Mouse (Mus musculus) lung, postnatal 0 days (tissue): ENCODE data around the gene Arhgef17.

Experiments
- CTCF ChIP-seq: IDR thresholded peaks from 2 replicates; pipeline ENCODE4 v1.5.1; 2016; ENCODE audit warnings: antibody characterized with exemption, mild to moderate bottlenecking
- EP300 ChIP-seq: IDR thresholded peaks from 2 replicates; pipeline ENCODE4 v1.6.1; 2016; ENCODE audit warnings: antibody characterized with exemption, mild to moderate bottlenecking, control low read depth

- TF ChIP-seq CTCF, result no peak
- TF ChIP-seq EP300, result no peak
Measured at GRCm38 (mm10) chr7:100871892-100872291, 60.0 kb downstream of the Arhgef17 start.
